Mouse (Mus musculus): Measurements from ENCODE around the gene Lrrc61. TPM values are rescaled to one million over a fixed set of nuclear protein-coding genes. Genes with fewer than 3 reads are reported as not detected.

Lrrc61 gene
- polyA plus RNA-seq, 2 experiments, result 6.7 to 17.6 TPM

- H3K27ac ChIP-seq (replicated peaks; ENCODE audit: low read depth, low read length), result no peak overlapping the region
- WGBS, result 35% methylated on average over 3 of the region's 3 CpGs
These were observed 13.9 kb upstream of the Lrrc61 start for GRCm38 (mm10) chr6:48540721-48541120.

GRCm38 (mm10) chr6:48541560-48542450, 12.8 kb upstream of the Lrrc61 start:
- no peak for TF ChIP-seq POLR2A (IDR thresholded peaks at IDR 0.05; ENCODE audit: borderline replicate concordance, extremely low read depth, insufficient read depth, insufficient read length)
- Histone ChIP-seq H3K36me3 (ENCODE audit: control insufficient read depth, insufficient read depth, low read length) (no peaks in the 10 kb centered on the region), H3K9ac (ENCODE audit: low read depth, low read length, severe bottlenecking) (no peak overlapping the region), H3K27ac (replicated peaks; ENCODE audit: low read depth, low read length) (no peak overlapping the region), H3K9me3 (ENCODE audit: control insufficient read depth, low read length) (no peaks in the 10 kb centered on the region), H3K27me3 (ENCODE audit: control insufficient read depth, insufficient read depth, low read length) (no peaks in the 10 kb centered on the region), H3K4me1 (ENCODE audit: control insufficient read depth, insufficient read depth, low read length) (peaks cover 14% of the 10 kb centered on the region), H3K4me2 (replicated peaks; ENCODE audit: low read depth, low read length, severe bottlenecking) (no peak overlapping the region), H3K4me3 (replicated peaks; ENCODE audit: low read length) (no peak overlapping the region)
- WGBS, result 17% methylated on average over 7 of the region's 7 CpGs
- ATAC-seq (ENCODE audit: low FRiP score, low read depth), result peak; percentile 7; the same call in 1 of the 2 replicates
- peak; percentile 34 for DNase-seq (ENCODE audit: low spot score)

More at GRCm38 (mm10) chr6:48540721-48541120, 13.9 kb upstream of the Lrrc61 start:
- Histone ChIP-seq H3K4me2 (replicated peaks; ENCODE audit: low read depth, low read length, severe bottlenecking) (no peak overlapping the region), H3K36me3 (ENCODE audit: control insufficient read depth, insufficient read depth, low read length) (no peaks in the 10 kb centered on the region), H3K27me3 (ENCODE audit: control insufficient read depth, insufficient read depth, low read length) (no peaks in the 10 kb centered on the region), H3K9ac (ENCODE audit: low read depth, low read length, severe bottlenecking) (no peak overlapping the region), H3K4me3 (replicated peaks; ENCODE audit: low read length) (no peak overlapping the region), H3K4me1 (ENCODE audit: control insufficient read depth, insufficient read depth, low read length) (peaks cover 18% of the 10 kb centered on the region), H3K9me3 (ENCODE audit: control insufficient read depth, low read length) (no peaks in the 10 kb centered on the region)
- ATAC-seq (ENCODE audit: low FRiP score, low read depth), result no peak
- DNase-seq (ENCODE audit: low spot score), result no peak
- no peak for TF ChIP-seq POLR2A (IDR thresholded peaks at IDR 0.05; ENCODE audit: borderline replicate concordance, extremely low read depth, insufficient read depth, insufficient read length)

- H3K4me2 ChIP-seq (replicated peaks; ENCODE audit: low read depth, low read length, severe bottlenecking), result no peak overlapping the region
- ATAC-seq (ENCODE audit: low FRiP score, low read depth) (no peak), DNase-seq (ENCODE audit: low spot score) (no peak)
- no peak overlapping the region for H3K4me3 ChIP-seq (replicated peaks; ENCODE audit: low read length)
- no peaks in the 10 kb centered on the region for H3K27me3 ChIP-seq (ENCODE audit: control insufficient read depth, insufficient read depth, low read length)
- no peaks in the 10 kb centered on the region for H3K36me3 ChIP-seq (ENCODE audit: control insufficient read depth, insufficient read depth, low read length)
- peaks cover 11% of the 10 kb centered on the region; the same call in 1 of the 2 replicates for H3K4me1 ChIP-seq (ENCODE audit: control insufficient read depth, insufficient read depth, low read length)
- no peak for TF ChIP-seq POLR2A (IDR thresholded peaks at IDR 0.05; ENCODE audit: borderline replicate concordance, extremely low read depth, insufficient read depth, insufficient read length)
- H3K9ac ChIP-seq (ENCODE audit: low read depth, low read length, severe bottlenecking), result no peak overlapping the region
- no peak overlapping the region for H3K27ac ChIP-seq (replicated peaks; ENCODE audit: low read depth, low read length)
- no peaks in the 10 kb centered on the region for H3K9me3 ChIP-seq (ENCODE audit: control insufficient read depth, low read length)
- 57% methylated on average over 3 of the region's 3 CpGs for WGBS
These were observed 12.0 kb upstream of the Lrrc61 start for GRCm38 (mm10) chr6:48542631-48543030.

- peaks cover 11% of the 10 kb centered on the region; the same call in 1 of the 2 replicates for H3K4me1 ChIP-seq (ENCODE audit: control insufficient read depth, insufficient read depth, low read length)
- TF ChIP-seq POLR2A (IDR thresholded peaks at IDR 0.05; ENCODE audit: borderline replicate concordance, extremely low read depth, insufficient read depth, insufficient read length), result no peak
- WGBS, result 67% methylated on average over 5 of the region's 5 CpGs
These were observed 9.3 kb upstream of the Lrrc61 start for GRCm38 (mm10) chr6:48545251-48545650.

GRCm38 (mm10) chr6:48546271-48546670, 8.3 kb upstream of the Lrrc61 start:
- TF ChIP-seq POLR2A (IDR thresholded peaks at IDR 0.05; ENCODE audit: borderline replicate concordance, extremely low read depth, insufficient read depth, insufficient read length), result no peak
- Histone ChIP-seq H3K9ac (ENCODE audit: low read depth, low read length, severe bottlenecking) (no peak overlapping the region), H3K4me1 (ENCODE audit: control insufficient read depth, insufficient read depth, low read length) (peaks cover 9% of the 10 kb centered on the region; the same call in 1 of the 2 replicates), H3K27ac (replicated peaks; ENCODE audit: low read depth, low read length) (no peak overlapping the region), H3K9me3 (ENCODE audit: control insufficient read depth, low read length) (no peaks in the 10 kb centered on the region), H3K27me3 (ENCODE audit: control insufficient read depth, insufficient read depth, low read length) (no peaks in the 10 kb centered on the region), H3K4me2 (replicated peaks; ENCODE audit: low read depth, low read length, severe bottlenecking) (no peak overlapping the region), H3K36me3 (ENCODE audit: control insufficient read depth, insufficient read depth, low read length) (no peaks in the 10 kb centered on the region), H3K4me3 (replicated peaks; ENCODE audit: low read length) (no peak overlapping the region)
- ATAC-seq (ENCODE audit: low FRiP score, low read depth) (no peak), DNase-seq (ENCODE audit: low spot score) (no peak)
- WGBS, result 39% methylated on average over 1 of the region's 1 CpGs

More at GRCm38 (mm10) chr6:48545251-48545650, 9.3 kb upstream of the Lrrc61 start:
- no peak overlapping the region for H3K9ac ChIP-seq (ENCODE audit: low read depth, low read length, severe bottlenecking)
- no peak overlapping the region for H3K4me3 ChIP-seq (replicated peaks; ENCODE audit: low read length)
- H3K4me2 ChIP-seq (replicated peaks; ENCODE audit: low read depth, low read length, severe bottlenecking), result no peak overlapping the region
- no peaks in the 10 kb centered on the region for H3K9me3 ChIP-seq (ENCODE audit: control insufficient read depth, low read length)
- DNase-seq (ENCODE audit: low spot score) (no peak), ATAC-seq (ENCODE audit: low FRiP score, low read depth) (no peak)
- no peaks in the 10 kb centered on the region for H3K36me3 ChIP-seq (ENCODE audit: control insufficient read depth, insufficient read depth, low read length)
- H3K27ac ChIP-seq (replicated peaks; ENCODE audit: low read depth, low read length), result no peak overlapping the region
- H3K27me3 ChIP-seq (ENCODE audit: control insufficient read depth, insufficient read depth, low read length), result no peaks in the 10 kb centered on the region

Measured in limb, embryonic 14.5 days (tissue).